Mouse (Mus musculus): ENCODE results near the gene Col4a3bp. TPM values are rescaled to one million over a fixed set of nuclear protein-coding genes. Genes with fewer than 3 reads are reported as not detected.

The Col4a3bp gene
- polyA plus RNA-seq, 1 experiment = 57.3 TPM

DNA sequence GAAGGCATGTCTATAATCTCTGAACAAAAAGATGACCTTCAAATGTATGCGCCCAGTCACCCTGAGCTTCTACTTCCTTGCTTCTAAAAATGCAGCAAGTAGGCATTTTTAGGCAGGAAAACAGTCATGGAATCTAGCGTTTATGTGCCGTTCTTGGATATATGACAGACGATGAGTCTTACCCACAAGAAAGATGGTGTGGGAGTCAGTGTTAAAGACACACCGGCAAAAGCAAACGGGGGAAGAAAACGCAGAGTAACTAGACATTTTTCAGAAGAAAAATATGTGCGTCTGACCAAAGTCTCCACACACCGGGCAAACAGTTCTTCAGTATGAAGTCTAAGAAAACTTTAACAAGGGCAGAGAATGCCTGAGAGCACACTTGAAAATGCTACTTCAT is 144.8 kb downstream of the Col4a3bp start:
- TF ChIP-seq POLR2A (IDR thresholded peaks at IDR 0.05; ENCODE audit: insufficient read depth, low read length) = no peak
- TF ChIP-seq CTCF (IDR thresholded peaks at IDR 0.05; ENCODE audit: low read depth, low read length) = no peak
- H3K9me3 ChIP-seq (replicated peaks; ENCODE audit: control insufficient read depth, insufficient read depth, low read length, poor library complexity, severe bottlenecking) = no peaks in the 10 kb centered on the region
- no peak overlapping the region for H3K4me3 ChIP-seq (ENCODE audit: low read depth, low read length)
- H3K9ac ChIP-seq (ENCODE audit: low read depth, poor library complexity, severe bottlenecking) = no peak overlapping the region
- no peak overlapping the region for H3K27ac ChIP-seq (ENCODE audit: insufficient read depth, low read length)
- no peaks in the 10 kb centered on the region for H3K4me1 ChIP-seq (ENCODE audit: control insufficient read depth, insufficient read depth, low read length)
- H3K27me3 ChIP-seq (ENCODE audit: control insufficient read depth, insufficient read depth, low read length, poor library complexity, severe bottlenecking) = no peaks in the 10 kb centered on the region
- H3K36me3 ChIP-seq (ENCODE audit: control insufficient read depth, insufficient read depth, low read length, poor library complexity, severe bottlenecking) = no peaks in the 10 kb centered on the region

Other genes starting within 250 kb of the Col4a3bp start
- gene Poc5, start 154.3 kb upstream of the Col4a3bp start, polyA plus RNA-seq (2011; ENCODE audit: insufficient read depth, insufficient read length, low read depth, missing spikeins) = 18.9 and 19.5 TPM in 2 replicates
- gene Ankdd1b, start 71.4 kb upstream of the Col4a3bp start, polyA plus RNA-seq (2011; ENCODE audit: insufficient read depth, insufficient read length, low read depth, missing spikeins) = not detected in 2 replicates
- not detected in 2 replicates for gene Gm17622, start 51.9 kb upstream of the Col4a3bp start, polyA plus RNA-seq (2011; ENCODE audit: insufficient read depth, insufficient read length, low read depth, missing spikeins)
- gene Polk, start within 50 bp of the Col4a3bp start, polyA plus RNA-seq (2011; ENCODE audit: insufficient read depth, insufficient read length, low read depth, missing spikeins) = 72.5 and 77.9 TPM in 2 replicates
- 190 and 205 TPM in 2 replicates for gene Hmgcr, start 128.3 kb downstream of the Col4a3bp start, polyA plus RNA-seq (2011; ENCODE audit: insufficient read depth, insufficient read length, low read depth, missing spikeins)
- 0.58 and 0.67 TPM in 2 replicates for gene Ankrd31, start 205.7 kb downstream of the Col4a3bp start, polyA plus RNA-seq (2011; ENCODE audit: insufficient read depth, insufficient read length, low read depth, missing spikeins)